Mouse (Mus musculus) MEL (cell line): ENCODE data around the gene Zdhhc14. TPM values are rescaled to one million over a fixed set of nuclear protein-coding genes. Genes with fewer than 3 reads are reported as not detected.

ENCODE experiments used
- DNase-seq: peaks from one replicate; pipeline ENCODE4 v3.0.0; 2011; ENCODE audit warnings: low read depth, low spot score
- H3K27ac ChIP-seq: 2 replicates; pipeline ENCODE4 v1.5.1; 2012; ENCODE audit warnings: low read depth, mild to moderate bottlenecking, control low read depth, low read length, moderate library complexity; ENCODE audit not compliant: control insufficient read depth
- H3K27me3 ChIP-seq, 2 experiments: fragments of 150-350 bp in 1 of 2; sonication (generic) in 1 of 2; 2 replicates each; pipeline ENCODE4 v1.6.1; 2012; ENCODE audit warnings: low read length in 2 of 2, mild to moderate bottlenecking in 2 of 2, improper control_type of control experiment in 1 of 2, moderate library complexity in 1 of 2; ENCODE audit not compliant: insufficient read depth in 2 of 2, control insufficient read depth in 1 of 2
- H3K36me3 ChIP-seq, 2 experiments: 2 replicates each; pipeline ENCODE4 v1.6.1; 2012 to 2014; ENCODE audit warnings: low read length in 2 of 2, improper control_type of control experiment in 1 of 2, inconsistent platforms in 1 of 2, mild to moderate bottlenecking in 1 of 2; ENCODE audit not compliant: insufficient read depth in 2 of 2, control insufficient read depth in 1 of 2
- H3K4me1 ChIP-seq, 2 experiments: fragments of 150-350 bp in 1 of 2; sonication (generic) in 1 of 2; 2 replicates each; pipeline ENCODE4 v1.6.1; 2012; ENCODE audit warnings: low read length in 2 of 2, improper control_type of control experiment in 1 of 2, mild to moderate bottlenecking in 1 of 2; ENCODE audit not compliant: insufficient read depth in 2 of 2, control insufficient read depth in 1 of 2
- H3K4me3 ChIP-seq, 2 experiments: fragments of 150-350 bp in 1 of 2; sonication (generic) in 1 of 2; 2 replicates each; pipeline ENCODE4 v1.5.1; 2012; ENCODE audit warnings: low read depth in 2 of 2, low read length in 2 of 2, mild to moderate bottlenecking in 2 of 2, moderate library complexity in 2 of 2, control low read depth in 1 of 2, improper control_type of control experiment in 1 of 2; ENCODE audit not compliant: control insufficient read depth in 1 of 2, insufficient read depth in 1 of 2
- H3K79me2 ChIP-seq: 2 replicates; pipeline ENCODE4 v1.6.1; 2012; ENCODE audit warnings: mild to moderate bottlenecking, low read length, moderate library complexity; ENCODE audit not compliant: control insufficient read depth, poor library complexity, insufficient read depth
- H3K9ac ChIP-seq: 2 replicates; pipeline ENCODE4 v1.6.1; 2012; ENCODE audit warnings: low read depth, mild to moderate bottlenecking, control low read depth, low read length, moderate library complexity; ENCODE audit not compliant: control insufficient read depth, poor library complexity, severe bottlenecking
- H3K9me3 ChIP-seq: fragments of 150-350 bp; sonication (generic); replicated peaks from 2 replicates; pipeline ENCODE4 v1.6.1; 2012; ENCODE audit warnings: mild to moderate bottlenecking, low read length, improper control_type of control experiment, moderate library complexity; ENCODE audit not compliant: insufficient read depth
- CHD1 ChIP-seq: IDR thresholded peaks from 2 replicates; pipeline ENCODE4 v1.6.1; 2012; ENCODE audit warnings: low read depth, mild to moderate bottlenecking, inconsistent platforms, low read length, improper control_type of control experiment
- E2F4 ChIP-seq: IDR thresholded peaks from 2 replicates; pipeline ENCODE4 v1.6.1; 2011; ENCODE audit warnings: low read depth, low read length, improper control_type of control experiment, borderline replicate concordance
- ETS1 ChIP-seq: IDR thresholded peaks from 2 replicates; pipeline ENCODE4 v1.6.1; 2012; ENCODE audit warnings: low read depth, mild to moderate bottlenecking, inconsistent platforms, low read length, improper control_type of control experiment, moderate library complexity
- GABPA ChIP-seq: IDR thresholded peaks from 2 replicates; pipeline ENCODE4 v1.6.1; 2012; ENCODE audit warnings: low read depth, mild to moderate bottlenecking, inconsistent platforms, low read length, improper control_type of control experiment, moderate library complexity
- HCFC1 ChIP-seq: IDR thresholded peaks from 2 replicates; pipeline ENCODE4 v1.6.1; 2012; ENCODE audit warnings: low read depth, mild to moderate bottlenecking, inconsistent platforms, low read length, improper control_type of control experiment, moderate library complexity
- JUND ChIP-seq: IDR thresholded peaks from 2 replicates; pipeline ENCODE4 v1.6.1; 2011; ENCODE audit warnings: low read depth, mild to moderate bottlenecking, improper control_type of control experiment, low read length
- MAX ChIP-seq: IDR thresholded peaks from 2 replicates; pipeline ENCODE4 v1.6.1; 2011; ENCODE audit warnings: low read length, improper control_type of control experiment
- MAZ ChIP-seq: IDR thresholded peaks from 2 replicates; pipeline ENCODE4 v1.6.1; 2012; ENCODE audit warnings: low read depth, mild to moderate bottlenecking, inconsistent platforms, low read length, improper control_type of control experiment
- MEF2A ChIP-seq: IDR thresholded peaks from 2 replicates; pipeline ENCODE4 v1.6.1; 2014; ENCODE audit warnings: low read depth, mild to moderate bottlenecking, inconsistent platforms, low read length, improper control_type of control experiment; ENCODE audit not compliant: poor library complexity, insufficient replicate concordance, severe bottlenecking; ENCODE audit errors: extremely low read depth
- POLR2AphosphoS5 ChIP-seq: IDR thresholded peaks from 2 replicates; pipeline ENCODE4 v1.6.1; 2012; ENCODE audit warnings: low read depth, borderline replicate concordance, mild to moderate bottlenecking, inconsistent platforms, low read length, moderate library complexity, mixed read lengths
- RCOR1 ChIP-seq: IDR thresholded peaks from 2 replicates; pipeline ENCODE4 v1.6.1; 2012; ENCODE audit warnings: low read depth, mild to moderate bottlenecking, inconsistent platforms, low read length, improper control_type of control experiment
- SIN3A ChIP-seq: IDR thresholded peaks from 2 replicates; pipeline ENCODE4 v1.6.1; 2012; ENCODE audit warnings: low read length, improper control_type of control experiment, inconsistent platforms
- SMC3 ChIP-seq: IDR thresholded peaks from 2 replicates; pipeline ENCODE4 v1.6.1; 2011; ENCODE audit warnings: low read depth, low read length, improper control_type of control experiment
- TAL1 ChIP-seq: IDR thresholded peaks from 2 replicates; pipeline ENCODE4 v1.6.1; 2012; ENCODE audit warnings: mild to moderate bottlenecking, inconsistent platforms, low read length, moderate library complexity, mixed read lengths
- TBP ChIP-seq: IDR thresholded peaks from 2 replicates; pipeline ENCODE4 v1.8.0; 2011; ENCODE audit warnings: low read depth, low read length, improper control_type of control experiment
- TCF12 ChIP-seq: IDR thresholded peaks from 2 replicates; pipeline ENCODE4 v1.6.1; 2014; ENCODE audit warnings: low read depth, mild to moderate bottlenecking, inconsistent platforms, low read length, improper control_type of control experiment, moderate library complexity
- USF1 ChIP-seq: IDR thresholded peaks from 2 replicates; pipeline ENCODE4 v1.6.1; 2014; ENCODE audit warnings: low read depth, mild to moderate bottlenecking, inconsistent platforms, low read length, improper control_type of control experiment, moderate library complexity
- USF2 ChIP-seq, 2 experiments: IDR thresholded peaks; 2 replicates each; pipeline ENCODE4 v1.6.1; 2011 to 2012; ENCODE audit warnings: improper control_type of control experiment in 2 of 2, low read length in 2 of 2, borderline replicate concordance in 1 of 2, inconsistent platforms in 1 of 2, low read depth in 1 of 2, mild to moderate bottlenecking in 1 of 2; ENCODE audit not compliant: insufficient read depth in 1 of 2
- polyA plus RNA-seq, 2 experiments: library from polyadenylated mRNA; stranded (reverse) in 1 of 2; unstranded in 1 of 2; fragments of >175 nt in 1 of 2; fragments of >200 nt in 1 of 2; gene quantifications; 2 replicates each; pipeline versions ENCODE4 v1.2.1 to v1.2.4; 2012; ENCODE audit warnings: low replicate concordance in 2 of 2, low read depth in 1 of 2; ENCODE audit not compliant: insufficient read length in 2 of 2, insufficient read depth in 1 of 2, missing spikeins in 1 of 2
- total RNA-seq: library from RNA; depleted of rRNA; stranded (reverse); fragments of 300-350 nt; gene quantifications from 2 replicates; pipeline ENCODE4 v1.2.3, GENCODE M21; 2012

The Zdhhc14 gene
- total and polyA plus RNA-seq, 3 experiments = 3.4 to 4.9 TPM; not detected in 1

DNA sequence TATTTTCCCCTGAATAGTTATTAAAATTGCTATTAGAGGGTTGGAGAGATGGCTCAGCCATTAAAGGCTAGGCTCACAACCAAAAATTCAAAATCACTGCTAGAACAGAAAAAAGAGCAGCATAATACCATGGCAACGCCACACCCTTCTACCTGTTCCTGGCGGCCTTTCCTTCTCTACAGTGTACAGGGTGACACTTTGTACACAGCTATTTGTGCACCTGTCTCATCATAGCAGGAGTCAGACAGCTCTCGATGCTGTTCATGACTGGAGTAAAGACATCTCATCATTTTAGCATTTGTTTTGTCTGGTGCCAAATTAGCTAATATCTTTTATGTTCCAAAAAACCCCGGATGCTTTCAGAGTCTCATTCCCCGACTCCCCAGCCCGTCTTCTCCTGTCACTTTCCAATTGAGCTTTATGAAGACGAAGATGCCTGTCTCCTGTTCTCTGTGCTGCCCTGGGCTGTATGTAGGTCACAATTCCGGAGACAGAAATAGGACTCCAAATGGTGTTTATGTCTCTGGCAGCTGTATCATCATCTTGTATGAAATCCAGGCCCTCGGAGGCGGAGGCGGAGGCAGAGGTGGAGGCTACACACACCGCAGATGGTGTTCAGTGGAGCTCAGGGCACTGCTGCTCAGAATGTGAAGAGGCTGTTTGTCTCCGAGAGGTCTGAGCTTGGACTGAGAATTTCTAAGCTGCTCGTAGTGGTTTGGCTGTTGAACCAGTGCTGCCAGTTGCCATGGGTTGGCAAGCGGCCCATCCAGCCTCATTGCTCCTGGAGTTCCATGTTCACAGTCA lies 150.8 kb downstream of the Zdhhc14 start:
- Histone ChIP-seq H3K79me2 (no peaks in the 10 kb centered on the region), H3K9ac (no peak overlapping the region)
- no peak for DNase-seq
- TF ChIP-seq CHD1 (no peak), MEF2A (no peak), RCOR1 (no peak), HCFC1 (no peak), JUND (no peak), SMC3 (no peak), TCF12 (no peak), GABPA (no peak), SIN3A (no peak), USF2 (IDR thresholded peaks at IDR 0.05; ENCODE audit: borderline replicate concordance in 1 of 2, insufficient read depth in 1 of 2, low read depth in 1 of 2, low read length in 2 of 2) (no peak), USF1 (no peak)
- TF ChIP-seq, all 39 proteins: peak for 0
- no peak overlapping the region for H3K4me3 ChIP-seq
- H3K27me3 ChIP-seq = no peaks in the 10 kb centered on the region
- no peaks in the 10 kb centered on the region for H3K36me3 ChIP-seq
- H3K27ac ChIP-seq = no peak overlapping the region
- no peaks in the 10 kb centered on the region for H3K4me1 ChIP-seq
- H3K9me3 ChIP-seq = no peaks in the 10 kb centered on the region

GRCm38 (mm10) chr17:5650124-5650523 lies 157.8 kb downstream of the Zdhhc14 start:
- Histone ChIP-seq H3K27ac (peak overlapping the region; percentile 86), H3K4me1 (peaks cover 7 to 14% of the 10 kb centered on the region in 2 experiments), H3K9ac (peak overlapping the region; percentile 25), H3K27me3 (no peaks in the 10 kb centered on the region)
- peak; percentile 85 for DNase-seq
- TF ChIP-seq TAL1 (no peak), MAZ (0 out of 2 replicates have a peak, but pooled peaks have one; percentile 1), JUND (no peak), GABPA (no peak), HCFC1 (no peak), USF1 (no peak), USF2 (IDR thresholded peaks at IDR 0.05; ENCODE audit: borderline replicate concordance in 1 of 2, insufficient read depth in 1 of 2, low read depth in 1 of 2, low read length in 2 of 2) (no peak), POLR2AphosphoS5 (no peak), MAX (no peak), E2F4 (no peak), ETS1 (0 out of 2 replicates have a peak, but pooled peaks have one; percentile 17), SIN3A (peak; percentile 31), TBP (peak; percentile 72; the same call in 1 of the 2 replicates)
- TF ChIP-seq, all 39 proteins: peak for 4
- Histone ChIP-seq H3K36me3 (peaks cover 0 to 13% of the 10 kb centered on the region in 2 experiments; a peak in 2 of 4 replicates), H3K9me3 (no peaks in the 10 kb centered on the region), H3K79me2 (no peaks in the 10 kb centered on the region), H3K4me3 (peak overlapping the region; percentile 27 to 52)
